Mouse (Mus musculus) lung, postnatal 14 days (tissue): Measurements from ENCODE around the gene Stard13.

ENCODE experiments used
- DNase-seq: peaks from one replicate; pipeline ENCODE4 v3.0.0; 2021

Stard13 gene

GRCm38 (mm10) chr5:151177171-151177570 is 56.5 kb downstream of the Stard13 start:
- no peak for DNase-seq

GRCm38 (mm10) chr5:151175897-151176313 is 57.7 kb downstream of the Stard13 start:
- DNase-seq = no peak

GRCm38 (mm10) chr5:151174485-151175460 is 58.9 kb downstream of the Stard13 start:
- DNase-seq = no peak

GRCm38 (mm10) chr5:151173774-151174173 is 59.9 kb downstream of the Stard13 start:
- DNase-seq = no peak

- DNase-seq = no peak
Observed at GRCm38 (mm10) chr5:151170168-151170750, 63.4 kb downstream of the Stard13 start.

- no peak for DNase-seq
Observed at GRCm38 (mm10) chr5:151168191-151168590, 65.4 kb downstream of the Stard13 start.

- DNase-seq = no peak
Observed at GRCm38 (mm10) chr5:151167641-151168040, 66.0 kb downstream of the Stard13 start.

- peak; percentile 88 for DNase-seq
Observed at GRCm38 (mm10) chr5:151166266-151166665, 67.4 kb downstream of the Stard13 start.

GRCm38 (mm10) chr5:151165381-151166016 is 68.1 kb downstream of the Stard13 start:
- DNase-seq = no peak

GRCm38 (mm10) chr5:151164815-151165214 is 68.8 kb downstream of the Stard13 start:
- no peak for DNase-seq

GRCm38 (mm10) chr5:151162642-151163041 is 71.0 kb downstream of the Stard13 start:
- DNase-seq = no peak

- DNase-seq = no peak
Observed at GRCm38 (mm10) chr5:151155247-151155646, 78.4 kb downstream of the Stard13 start.

- peak; percentile 71 for DNase-seq
Observed at GRCm38 (mm10) chr5:151154780-151155179, 78.9 kb downstream of the Stard13 start.

GRCm38 (mm10) chr5:151154030-151154429 is 79.6 kb downstream of the Stard13 start:
- no peak for DNase-seq

GRCm38 (mm10) chr5:151151549-151151948 is 82.1 kb downstream of the Stard13 start:
- DNase-seq = no peak

- DNase-seq = no peak
Observed at GRCm38 (mm10) chr5:151149509-151149908, 84.1 kb downstream of the Stard13 start.

GRCm38 (mm10) chr5:151148079-151148478 is 85.6 kb downstream of the Stard13 start:
- no peak for DNase-seq

GRCm38 (mm10) chr5:151145807-151146206 is 87.8 kb downstream of the Stard13 start:
- no peak for DNase-seq

GRCm38 (mm10) chr5:151143955-151144354 is 89.7 kb downstream of the Stard13 start:
- no peak for DNase-seq

- peak; percentile 62 for DNase-seq
Observed at GRCm38 (mm10) chr5:151142671-151143601, 90.7 kb downstream of the Stard13 start.

GRCm38 (mm10) chr5:151142241-151142640 is 91.4 kb downstream of the Stard13 start:
- DNase-seq = peak; percentile 51

GRCm38 (mm10) chr5:151137901-151138300 is 95.7 kb downstream of the Stard13 start:
- DNase-seq = no peak
